Mouse (Mus musculus): ENCODE data around the gene Xcr1. TPM values are rescaled to one million over a fixed set of nuclear protein-coding genes. Genes with fewer than 3 reads are reported as not detected.

Xcr1 gene
- not detected for total RNA-seq (2021)
- long read RNA-seq, experiment 1 = 0 reads
- long read RNA-seq, experiment 2 = 0 reads

GRCm38 (mm10) chr9:123861929-123862328 lies at the start of gene Xcr1:
Gene Xcr1 (minus strand): TSS chr9:123862029.
- no peak for DNase-seq (ENCODE audit: low spot score)

- no peak for DNase-seq (ENCODE audit: low spot score)
These were observed 10.2 kb upstream of the Xcr1 start for GRCm38 (mm10) chr9:123872049-123872448.

GRCm38 (mm10) chr9:123869167-123869784 lies 7.4 kb upstream of the Xcr1 start:
- DNase-seq (ENCODE audit: low spot score) = no peak

- no peak for DNase-seq (ENCODE audit: low spot score)
These were observed 1.8 kb upstream of the Xcr1 start for GRCm38 (mm10) chr9:123863641-123864040.

GRCm38 (mm10) chr9:123862895-123863616 lies 1.2 kb upstream of the Xcr1 start:
- DNase-seq (ENCODE audit: low spot score) = no peak

- no peak for DNase-seq (ENCODE audit: low spot score)
These were observed 5.0 kb downstream of the Xcr1 start for GRCm38 (mm10) chr9:123856836-123857235.

- DNase-seq (ENCODE audit: low spot score) = no peak
These were observed 9.1 kb downstream of the Xcr1 start for GRCm38 (mm10) chr9:123852449-123853390.

GRCm38 (mm10) chr9:123851713-123852448 lies 9.9 kb downstream of the Xcr1 start, which contains the start of gene Fyco1:
Gene Fyco1 (minus strand): TSS chr9:123851899.
- DNase-seq (ENCODE audit: low spot score) = peak; percentile 96

- peak; percentile 53 for DNase-seq (ENCODE audit: low spot score)
These were observed 10.6 kb downstream of the Xcr1 start for GRCm38 (mm10) chr9:123851062-123851712.

- peak; percentile 55 for DNase-seq (ENCODE audit: low spot score)
These were observed 11.1 kb downstream of the Xcr1 start for GRCm38 (mm10) chr9:123850705-123851061.

- DNase-seq (ENCODE audit: low spot score) = no peak
These were observed 11.7 kb downstream of the Xcr1 start for GRCm38 (mm10) chr9:123849976-123850695.

GRCm38 (mm10) chr9:123846490-123846889 lies 15.3 kb downstream of the Xcr1 start:
- no peak for DNase-seq (ENCODE audit: low spot score)

- DNase-seq (ENCODE audit: low spot score) = peak; percentile 77
These were observed 16.7 kb downstream of the Xcr1 start for GRCm38 (mm10) chr9:123845120-123845519.

GRCm38 (mm10) chr9:123844468-123844867 lies 17.4 kb downstream of the Xcr1 start:
- DNase-seq (ENCODE audit: low spot score) = no peak

- DNase-seq (ENCODE audit: low spot score) = no peak
These were observed 21.6 kb downstream of the Xcr1 start for GRCm38 (mm10) chr9:123840243-123840642.

- no peak for DNase-seq (ENCODE audit: low spot score)
These were observed 26.0 kb downstream of the Xcr1 start for GRCm38 (mm10) chr9:123835851-123836250.

- DNase-seq (ENCODE audit: low spot score) = no peak
These were observed 32.9 kb downstream of the Xcr1 start for GRCm38 (mm10) chr9:123828916-123829315.

GRCm38 (mm10) chr9:123826631-123827030 lies 35.2 kb downstream of the Xcr1 start:
- DNase-seq (ENCODE audit: low spot score) = no peak

- no peak for DNase-seq (ENCODE audit: low spot score)
These were observed 43.2 kb downstream of the Xcr1 start for GRCm38 (mm10) chr9:123818601-123819000.

- no peak for DNase-seq (ENCODE audit: low spot score)
These were observed 45.8 kb downstream of the Xcr1 start for GRCm38 (mm10) chr9:123815996-123816395.

Data from gastrocnemius, adult 18-20 months (tissue).